Mouse (Mus musculus): Measurements from ENCODE around the gene Slc27a3. TPM values are rescaled to one million over a fixed set of nuclear protein-coding genes. Genes with fewer than 3 reads are reported as not detected.

Slc27a3 gene
- total and polyA plus RNA-seq, 2 experiments from 2014 or later: 2.4 to 6.2 TPM

DNA sequence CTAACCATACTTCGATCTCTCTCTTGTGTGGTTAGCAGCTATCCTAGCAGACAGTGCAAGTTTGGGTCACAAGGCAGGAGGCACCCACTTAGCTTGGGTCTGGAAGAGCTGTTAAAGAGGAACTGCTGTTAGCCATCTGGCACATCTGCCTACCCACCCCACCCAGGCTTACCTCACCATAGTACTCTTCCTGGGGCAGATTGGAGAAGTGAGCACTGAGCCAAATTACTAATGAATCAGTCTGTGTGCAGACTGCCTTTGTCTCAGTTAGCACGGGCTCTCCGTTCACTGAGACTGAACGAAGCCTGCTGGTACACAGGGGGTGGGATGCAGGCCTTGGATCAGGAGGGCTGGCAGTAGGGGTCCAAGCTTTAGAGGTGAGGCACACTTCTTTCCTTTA lies 6.0 kb downstream of the Slc27a3 start:
- H3K27me3 ChIP-seq (ENCODE audit: control insufficient read depth, insufficient read depth, low read length): no peaks in the 10 kb centered on the region
- WGBS: 93% methylated on average over 4 of the region's 4 CpGs
- no peak overlapping the region for H3K27ac ChIP-seq (ENCODE audit: low read depth)
- no peak for ATAC-seq (ENCODE audit: insufficient read depth, low read depth)
- H3K4me1 ChIP-seq (ENCODE audit: control insufficient read depth, insufficient read depth): peaks cover 10% of the 10 kb centered on the region; the same call in 1 of the 2 replicates
- H3K9me3 ChIP-seq (replicated peaks; ENCODE audit: control insufficient read depth, low read length): no peaks in the 10 kb centered on the region
- H3K4me2 ChIP-seq (ENCODE audit: low read depth, low read length): no peak overlapping the region
- DNase-seq (ENCODE audit: low spot score): no peak
- H3K4me3 ChIP-seq (ENCODE audit: low read depth, low read length): no peak overlapping the region
- H3K36me3 ChIP-seq (replicated peaks; ENCODE audit: control insufficient read depth, insufficient read depth, low read length): no peaks in the 10 kb centered on the region
- TF ChIP-seq CTCF (IDR thresholded peaks at IDR 0.05; ENCODE audit: low read depth) (no peak), EP300 (IDR thresholded peaks at IDR 0.05; ENCODE audit: low read depth) (no peak)
- no peak overlapping the region for H3K9ac ChIP-seq (replicated peaks; ENCODE audit: low read depth, low read length)

DNA sequence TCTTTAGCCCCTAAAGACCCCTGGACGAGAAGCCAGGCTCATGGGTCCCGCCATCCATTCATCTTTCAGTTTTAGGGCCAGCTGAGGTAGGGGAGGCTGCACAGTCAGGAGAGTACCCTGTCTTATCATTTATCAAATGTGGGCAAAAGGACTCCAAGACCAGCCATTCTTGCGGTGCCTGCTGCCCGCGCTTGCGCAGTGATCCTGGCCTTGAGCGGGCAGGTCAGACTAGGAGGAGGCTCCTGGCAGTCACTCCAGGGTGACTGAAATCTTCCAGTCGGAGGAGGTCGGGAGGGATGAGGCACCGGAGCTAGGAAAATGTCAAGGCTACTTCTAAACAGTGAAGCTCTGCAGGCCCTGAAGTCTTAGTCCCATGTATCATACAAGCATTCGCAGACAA lies 8.0 kb downstream of the Slc27a3 start:
- H3K27me3 ChIP-seq (ENCODE audit: control insufficient read depth, insufficient read depth, low read length): no peaks in the 10 kb centered on the region
- TF ChIP-seq CTCF (IDR thresholded peaks at IDR 0.05; ENCODE audit: low read depth): no peak
- TF ChIP-seq EP300 (IDR thresholded peaks at IDR 0.05; ENCODE audit: low read depth): no peak
- no peaks in the 10 kb centered on the region for H3K4me1 ChIP-seq (ENCODE audit: control insufficient read depth, insufficient read depth)
- no peak overlapping the region for H3K9ac ChIP-seq (replicated peaks; ENCODE audit: low read depth, low read length)
- no peak overlapping the region for H3K27ac ChIP-seq (ENCODE audit: low read depth)
- 54% methylated on average over 11 of the region's 11 CpGs for WGBS
- H3K4me2 ChIP-seq (ENCODE audit: low read depth, low read length): no peak overlapping the region
- no peak for ATAC-seq (ENCODE audit: insufficient read depth, low read depth)
- DNase-seq (ENCODE audit: low spot score): no peak
- H3K9me3 ChIP-seq (replicated peaks; ENCODE audit: control insufficient read depth, low read length): no peaks in the 10 kb centered on the region
- no peak overlapping the region for H3K4me3 ChIP-seq (ENCODE audit: low read depth, low read length)
- no peaks in the 10 kb centered on the region for H3K36me3 ChIP-seq (replicated peaks; ENCODE audit: control insufficient read depth, insufficient read depth, low read length)

- TF ChIP-seq EP300 (IDR thresholded peaks at IDR 0.05; ENCODE audit: low read depth): no peak
- no peak for TF ChIP-seq CTCF (IDR thresholded peaks at IDR 0.05; ENCODE audit: low read depth)
- WGBS: 83% methylated on average over 5 of the region's 5 CpGs
- DNase-seq (ENCODE audit: low spot score) (no peak), ATAC-seq (ENCODE audit: insufficient read depth, low read depth) (no peak)
- H3K9me3 ChIP-seq (replicated peaks; ENCODE audit: control insufficient read depth, low read length): no peaks in the 10 kb centered on the region
- no peak overlapping the region for H3K4me2 ChIP-seq (ENCODE audit: low read depth, low read length)
- no peaks in the 10 kb centered on the region for H3K27me3 ChIP-seq (ENCODE audit: control insufficient read depth, insufficient read depth, low read length)
- H3K4me3 ChIP-seq (ENCODE audit: low read depth, low read length): no peak overlapping the region
- H3K27ac ChIP-seq (ENCODE audit: low read depth): no peak overlapping the region
- H3K4me1 ChIP-seq (ENCODE audit: control insufficient read depth, insufficient read depth): no peaks in the 10 kb centered on the region
- no peak overlapping the region for H3K9ac ChIP-seq (replicated peaks; ENCODE audit: low read depth, low read length)
- H3K36me3 ChIP-seq (replicated peaks; ENCODE audit: control insufficient read depth, insufficient read depth, low read length): no peaks in the 10 kb centered on the region
Measured at GRCm38 (mm10) chr3:90378496-90378895, 11.2 kb downstream of the Slc27a3 start.

- 64% methylated on average over 1 of the region's 1 CpGs for WGBS
- Histone ChIP-seq H3K4me2 (ENCODE audit: low read depth, low read length) (no peak overlapping the region), H3K9ac (replicated peaks; ENCODE audit: low read depth, low read length) (no peak overlapping the region), H3K36me3 (replicated peaks; ENCODE audit: control insufficient read depth, insufficient read depth, low read length) (no peaks in the 10 kb centered on the region), H3K27me3 (ENCODE audit: control insufficient read depth, insufficient read depth, low read length) (no peaks in the 10 kb centered on the region), H3K4me3 (ENCODE audit: low read depth, low read length) (no peak overlapping the region), H3K27ac (ENCODE audit: low read depth) (no peak overlapping the region), H3K9me3 (replicated peaks; ENCODE audit: control insufficient read depth, low read length) (no peaks in the 10 kb centered on the region), H3K4me1 (ENCODE audit: control insufficient read depth, insufficient read depth) (no peaks in the 10 kb centered on the region)
- peak; percentile 43; the same call in 1 of the 2 replicates for ATAC-seq (ENCODE audit: insufficient read depth, low read depth)
- TF ChIP-seq EP300 (IDR thresholded peaks at IDR 0.05; ENCODE audit: low read depth) (no peak), CTCF (IDR thresholded peaks at IDR 0.05; ENCODE audit: low read depth) (no peak)
- DNase-seq (ENCODE audit: low spot score): peak; percentile 20
Measured at GRCm38 (mm10) chr3:90376247-90376585, 13.5 kb downstream of the Slc27a3 start.

- no peak overlapping the region for H3K4me3 ChIP-seq (ENCODE audit: low read depth, low read length)
- TF ChIP-seq CTCF (IDR thresholded peaks at IDR 0.05; ENCODE audit: low read depth): no peak
- no peak for TF ChIP-seq EP300 (IDR thresholded peaks at IDR 0.05; ENCODE audit: low read depth)
- no peaks in the 10 kb centered on the region for H3K9me3 ChIP-seq (replicated peaks; ENCODE audit: control insufficient read depth, low read length)
- H3K36me3 ChIP-seq (replicated peaks; ENCODE audit: control insufficient read depth, insufficient read depth, low read length): no peaks in the 10 kb centered on the region
- no peaks in the 10 kb centered on the region for H3K27me3 ChIP-seq (ENCODE audit: control insufficient read depth, insufficient read depth, low read length)
- H3K27ac ChIP-seq (ENCODE audit: low read depth): no peak overlapping the region
- WGBS: 68% methylated on average over 3 of the region's 3 CpGs
- DNase-seq (ENCODE audit: low spot score): no peak
- 0 out of 2 replicates have a peak, but pooled peaks have one; percentile 7 for ATAC-seq (ENCODE audit: insufficient read depth, low read depth)
- H3K4me1 ChIP-seq (ENCODE audit: control insufficient read depth, insufficient read depth): no peaks in the 10 kb centered on the region
- no peak overlapping the region for H3K9ac ChIP-seq (replicated peaks; ENCODE audit: low read depth, low read length)
- H3K4me2 ChIP-seq (ENCODE audit: low read depth, low read length): no peak overlapping the region
Measured at GRCm38 (mm10) chr3:90375562-90376246, 14.0 kb downstream of the Slc27a3 start.

- no peak overlapping the region for H3K9ac ChIP-seq (replicated peaks; ENCODE audit: low read depth, low read length)
- no peaks in the 10 kb centered on the region for H3K36me3 ChIP-seq (replicated peaks; ENCODE audit: control insufficient read depth, insufficient read depth, low read length)
- H3K4me2 ChIP-seq (ENCODE audit: low read depth, low read length): no peak overlapping the region
- no peaks in the 10 kb centered on the region for H3K4me1 ChIP-seq (ENCODE audit: control insufficient read depth, insufficient read depth)
- H3K9me3 ChIP-seq (replicated peaks; ENCODE audit: control insufficient read depth, low read length): no peaks in the 10 kb centered on the region
- DNase-seq (ENCODE audit: low spot score) (no peak), ATAC-seq (ENCODE audit: insufficient read depth, low read depth) (no peak)
- H3K27me3 ChIP-seq (ENCODE audit: control insufficient read depth, insufficient read depth, low read length): no peaks in the 10 kb centered on the region
- H3K4me3 ChIP-seq (ENCODE audit: low read depth, low read length): no peak overlapping the region
- no peak for TF ChIP-seq CTCF (IDR thresholded peaks at IDR 0.05; ENCODE audit: low read depth)
- WGBS: 60% methylated on average over 4 of the region's 4 CpGs
- H3K27ac ChIP-seq (ENCODE audit: low read depth): no peak overlapping the region
Measured at GRCm38 (mm10) chr3:90374368-90374767, 15.4 kb downstream of the Slc27a3 start.

Measured in heart, postnatal 0 days (tissue).